Mouse (Mus musculus) CH12.LX (cell line): ENCODE data around the gene Adap1.

ENCODE experiments used
- BHLHE40 ChIP-seq: IDR thresholded peaks from 2 replicates; pipeline ENCODE4 v1.6.1; 2011; ENCODE audit warnings: mild to moderate bottlenecking, low read depth, low read length, improper control_type of control experiment
- CHD1 ChIP-seq: IDR thresholded peaks from 2 replicates; pipeline ENCODE4 v1.6.1; 2012; ENCODE audit warnings: low read depth, low read length, improper control_type of control experiment, inconsistent platforms
- CHD2 ChIP-seq: IDR thresholded peaks from 2 replicates; pipeline ENCODE4 v1.6.1; 2011; ENCODE audit warnings: low read length, improper control_type of control experiment
- CTCF ChIP-seq, 2 experiments: IDR thresholded peaks in 1 of 2; conservative IDR thresholded peaks in 1 of 2; 2 replicates each; pipeline ENCODE4 v1.5.1; 2011 to 2012; ENCODE audit warnings: low read depth in 2 of 2, low read length in 2 of 2, improper control_type of control experiment in 1 of 2, inconsistent platforms in 1 of 2, mild to moderate bottlenecking in 1 of 2, moderate library complexity in 1 of 2
- ELF1 ChIP-seq: IDR thresholded peaks from 2 replicates; pipeline ENCODE4 v1.6.1; 2014; ENCODE audit warnings: low read depth, mild to moderate bottlenecking, inconsistent platforms, low read length, improper control_type of control experiment
- EP300 ChIP-seq: IDR thresholded peaks from 2 replicates; pipeline ENCODE4 v1.6.1; 2011; ENCODE audit warnings: low read length, improper control_type of control experiment
- ETS1 ChIP-seq: conservative IDR thresholded peaks from 2 replicates; pipeline ENCODE4 v1.6.1; 2012; ENCODE audit warnings: low read depth, mild to moderate bottlenecking, inconsistent platforms, low read length, improper control_type of control experiment, moderate library complexity
- HCFC1 ChIP-seq: IDR thresholded peaks from 2 replicates; pipeline ENCODE4 v1.6.1; 2012; ENCODE audit warnings: low read depth, mild to moderate bottlenecking, inconsistent platforms, low read length, improper control_type of control experiment
- MEF2A ChIP-seq: IDR thresholded peaks from 2 replicates; pipeline ENCODE4 v1.6.1; 2014; ENCODE audit warnings: low read depth, mild to moderate bottlenecking, inconsistent platforms, low read length, improper control_type of control experiment, borderline replicate concordance
- NRF1 ChIP-seq: IDR thresholded peaks from 2 replicates; pipeline ENCODE4 v1.6.1; 2014; ENCODE audit warnings: low read depth, mild to moderate bottlenecking, inconsistent platforms, low read length, improper control_type of control experiment, moderate library complexity
- POLR2A ChIP-seq: IDR thresholded peaks from 2 replicates; pipeline ENCODE4 v1.6.1; 2011; ENCODE audit warnings: low read depth, mild to moderate bottlenecking, improper control_type of control experiment, low read length
- RAD21 ChIP-seq: IDR thresholded peaks from 2 replicates; pipeline ENCODE4 v1.6.1; 2011; ENCODE audit warnings: low read depth, mild to moderate bottlenecking, low read length, improper control_type of control experiment, moderate library complexity
- SIN3A ChIP-seq: IDR thresholded peaks from 2 replicates; pipeline ENCODE4 v1.6.1; 2012; ENCODE audit warnings: low read length, improper control_type of control experiment, inconsistent platforms

- TF ChIP-seq EP300: no peak
- TF ChIP-seq HCFC1: no peak
- no peak for TF ChIP-seq CTCF (conservative IDR thresholded peaks at IDR 0.05 in 1 of 2, IDR thresholded peaks at IDR 0.05 in 1 of 2; ENCODE audit: low read depth in 2 of 2, low read length in 2 of 2)
- no peak for TF ChIP-seq CHD1
- no peak for TF ChIP-seq POLR2A
- TF ChIP-seq ELF1: no peak
- TF ChIP-seq RAD21: no peak
- no peak for TF ChIP-seq NRF1
- TF ChIP-seq ETS1: no peak
- TF ChIP-seq CHD2: no peak
- TF ChIP-seq MEF2A: no peak
- no peak for TF ChIP-seq SIN3A
- no peak for TF ChIP-seq BHLHE40
These were observed 12.5 kb upstream of the Adap1 start for GRCm38 (mm10) chr5:139337826-139338370.
